Mouse (Mus musculus) T-helper 1 cell (primary cell): Measurements from ENCODE around the gene Msh4.

Experiments
- in situ Hi-C: fragments of 300-600 bp; cut with MboI, MseI; formaldehyde crosslinking; loops from one replicate; pipeline ENCODE4 v1.15.1; 2025; ENCODE audit warnings: high pct_unique_total_duplicates

Gene Msh4

DNA sequence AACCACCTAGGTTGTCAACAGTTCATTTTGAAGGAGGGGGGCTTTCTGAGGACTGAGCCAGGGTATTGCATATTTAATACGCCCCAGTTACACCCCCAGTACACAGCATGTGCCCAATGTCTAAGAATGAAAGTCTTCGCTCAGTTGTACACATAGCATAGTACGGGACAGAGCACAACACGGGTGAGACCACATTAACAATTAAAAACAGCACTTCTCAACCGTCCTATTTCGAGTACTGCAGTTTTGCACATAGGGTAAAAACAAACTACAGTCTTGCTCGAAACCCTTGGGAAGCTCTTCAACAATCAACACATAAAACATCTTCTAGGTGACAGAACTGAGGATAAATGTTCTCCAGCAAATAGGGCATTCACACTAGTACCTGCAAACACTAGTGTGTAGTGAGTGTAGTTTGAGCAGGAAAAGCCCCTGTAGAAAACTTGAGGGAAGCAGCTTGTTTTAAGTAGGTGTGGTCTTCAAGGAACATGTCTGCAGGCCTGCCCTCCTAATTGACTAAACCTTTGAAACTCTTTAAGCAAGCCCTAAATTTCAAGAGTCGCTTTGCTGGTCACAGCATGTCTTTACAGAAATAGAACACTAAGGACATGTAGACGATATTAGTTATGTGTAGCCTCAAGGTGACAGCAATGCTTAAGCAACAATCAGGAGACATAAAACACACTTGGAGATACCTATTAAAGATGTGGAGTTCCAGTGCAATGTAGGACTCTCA is at the start of gene Msh4:
TSS of gene Msh4 (minus strand) at position 3 of the 736 bp plus-strand sequence.
- in situ Hi-C loops: no loop called here

DNA sequence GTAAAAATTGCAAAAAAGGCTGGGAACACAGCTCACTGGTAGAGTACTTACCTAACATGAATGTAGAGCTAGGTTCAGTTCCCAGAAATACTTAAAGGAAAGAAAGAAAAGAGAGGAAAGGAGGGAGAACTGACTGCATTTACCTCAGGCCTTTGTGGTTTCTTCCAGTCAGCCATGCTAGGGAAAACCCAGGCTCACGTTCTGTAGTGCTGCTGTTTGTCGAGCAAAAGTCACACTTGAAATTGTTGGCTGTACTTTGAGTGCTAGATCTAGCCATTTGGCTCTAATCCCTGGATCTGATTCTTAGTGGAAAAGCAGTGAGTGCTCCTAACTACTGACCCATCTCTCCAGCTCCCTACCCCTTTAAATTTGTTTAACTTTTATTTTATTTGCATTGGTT is 42.2 kb upstream of the Msh4 start:
- in situ Hi-C loops: no loop called here

DNA sequence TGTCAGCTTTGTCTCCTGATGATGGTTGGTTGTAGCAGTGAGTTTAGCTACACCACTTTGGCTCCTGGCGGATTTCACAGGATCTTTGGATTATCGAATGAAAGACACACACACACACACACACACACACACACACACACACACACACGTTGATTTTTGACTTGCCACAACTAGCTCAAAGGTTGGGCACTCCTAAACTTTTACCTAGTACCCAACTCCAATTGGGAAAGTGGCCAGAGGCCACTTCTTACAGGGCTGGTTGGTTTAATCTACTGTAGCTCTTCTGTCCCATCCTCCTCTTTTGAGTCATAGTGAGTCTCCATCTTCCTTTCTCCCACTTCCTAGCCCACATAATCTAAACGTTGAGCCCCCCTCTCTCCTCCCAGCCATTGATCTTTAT is 41.3 kb upstream of the Msh4 start:
- in situ Hi-C loops: no loop called here

DNA sequence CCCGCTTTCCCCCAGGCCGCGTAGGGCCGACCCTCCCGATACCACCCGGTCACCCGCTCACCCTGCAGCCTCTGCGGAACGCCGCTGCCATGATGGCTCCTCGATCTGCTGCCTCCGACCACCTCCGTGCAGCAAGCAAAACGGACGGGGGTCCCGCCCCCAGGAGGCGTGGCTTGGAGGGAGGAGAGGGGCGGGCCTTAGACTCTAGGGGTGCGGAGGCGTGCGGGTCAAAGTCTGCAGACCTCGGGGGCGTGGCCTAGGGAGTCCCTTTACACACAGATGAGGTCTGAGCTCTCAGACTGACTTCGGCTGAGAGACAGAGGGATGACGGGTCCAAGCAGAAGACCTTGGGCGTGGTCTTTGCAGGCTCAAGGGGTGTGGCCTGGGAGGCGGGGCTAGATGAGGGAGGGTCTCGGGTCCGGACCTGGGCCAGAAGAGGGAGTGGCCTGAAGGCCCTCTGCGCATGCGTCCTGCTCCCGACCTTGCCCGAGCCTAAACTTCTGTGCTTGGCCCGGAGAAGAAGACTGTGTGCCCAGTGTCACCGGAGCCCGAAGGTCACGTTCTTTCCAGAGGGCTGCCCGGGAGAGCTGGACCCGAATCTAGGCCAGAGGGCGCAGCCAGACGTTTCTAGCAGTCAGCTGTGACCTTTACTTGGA is 38.5 kb upstream of the Msh4 start, which contains the start of gene Acadm:
TSS of gene Acadm (minus strand) at position 298 of the 656 bp plus-strand sequence.
- in situ Hi-C loops: no loop called here

DNA sequence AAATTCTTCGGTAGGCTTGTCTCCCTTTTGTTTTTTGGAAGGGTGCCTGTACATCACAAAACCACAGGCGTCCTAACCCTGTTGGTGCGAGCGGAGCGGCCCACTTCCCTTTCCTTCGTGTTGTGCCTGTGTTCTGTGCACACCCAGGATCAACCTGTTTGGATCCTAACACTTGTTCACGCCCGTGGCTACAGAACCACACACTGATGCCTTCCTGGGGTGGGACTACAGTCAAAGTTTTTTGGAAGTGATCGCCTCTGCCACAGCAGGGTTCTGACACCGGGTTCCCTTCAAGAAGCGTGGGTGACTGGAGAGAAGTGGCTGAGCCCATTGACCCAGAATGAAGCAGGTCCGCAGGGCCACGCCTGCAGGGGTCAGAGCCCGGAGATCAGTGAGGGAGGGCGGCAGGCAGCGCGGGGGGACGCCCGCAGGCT is 38.0 kb upstream of the Msh4 start:
- in situ Hi-C loops: no loop called here

DNA sequence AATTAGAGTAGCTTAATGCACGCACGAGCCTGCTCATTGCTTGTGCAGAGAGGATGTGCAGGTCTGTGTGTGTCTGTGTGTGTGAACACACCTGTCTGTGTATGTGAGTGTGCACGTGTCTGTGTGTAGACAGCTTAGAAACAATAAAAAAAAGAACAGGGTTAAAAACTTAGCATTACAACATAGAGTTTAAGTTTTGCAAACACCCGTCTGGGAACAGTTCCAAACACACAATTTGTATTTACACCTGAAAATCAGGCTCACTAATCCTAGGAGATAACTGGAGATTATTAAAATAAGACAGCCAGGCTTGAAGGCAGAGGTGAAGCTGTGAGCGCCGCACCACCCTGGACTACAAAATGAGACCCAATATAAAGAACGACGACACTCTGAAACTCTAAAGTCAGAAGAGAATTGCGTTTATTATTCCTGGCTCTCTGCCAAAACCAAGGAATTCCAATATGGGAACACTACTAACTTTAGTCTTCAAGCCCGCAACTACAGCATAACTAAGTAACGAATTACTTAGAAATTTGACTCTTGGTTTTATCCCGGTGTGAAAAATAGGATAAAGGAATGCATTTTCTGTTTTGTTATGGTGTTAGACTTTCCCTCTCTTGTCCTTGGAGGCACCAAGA is 37.2 kb upstream of the Msh4 start:
- in situ Hi-C loops: no loop called here

DNA sequence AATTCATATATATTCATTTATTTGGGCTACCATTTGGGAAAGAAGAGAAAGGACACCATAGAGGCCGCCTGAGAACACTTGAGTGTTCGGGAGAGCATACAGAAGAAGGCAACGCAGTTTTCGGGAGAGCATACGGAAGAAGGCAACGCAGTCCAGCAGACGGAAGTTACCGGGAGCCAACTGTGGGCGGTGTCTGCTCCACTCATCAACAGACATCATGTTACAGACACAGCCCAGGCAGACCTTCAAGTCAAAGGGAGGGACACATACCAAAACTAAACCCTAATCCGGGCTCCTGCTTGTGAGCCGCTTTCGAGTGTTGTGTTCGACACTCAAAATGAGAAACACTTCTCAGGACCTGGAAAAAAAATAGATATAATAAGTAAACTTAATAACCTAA is 35.7 kb upstream of the Msh4 start:
- in situ Hi-C loops: no loop called here

DNA sequence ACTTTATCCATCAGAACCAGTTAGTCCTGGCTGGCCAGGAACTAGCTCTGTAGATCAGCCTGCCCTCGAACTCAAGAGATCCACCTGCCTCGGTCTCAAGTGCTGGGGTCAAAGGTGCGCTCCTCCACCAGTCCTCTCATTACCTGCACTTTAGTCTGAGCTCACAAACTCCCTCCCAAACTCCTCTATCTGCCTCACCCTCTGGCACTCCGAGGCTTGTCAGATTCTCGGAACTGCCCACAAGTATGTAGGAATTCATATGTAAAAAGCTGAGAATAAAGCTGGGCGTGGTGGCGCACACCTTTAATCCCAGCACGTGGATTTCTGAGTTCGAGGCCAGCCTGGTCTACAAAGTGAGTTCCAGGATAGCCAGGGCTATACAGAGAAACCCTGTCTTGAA is 34.5 kb upstream of the Msh4 start:
- in situ Hi-C loops: no loop called here

DNA sequence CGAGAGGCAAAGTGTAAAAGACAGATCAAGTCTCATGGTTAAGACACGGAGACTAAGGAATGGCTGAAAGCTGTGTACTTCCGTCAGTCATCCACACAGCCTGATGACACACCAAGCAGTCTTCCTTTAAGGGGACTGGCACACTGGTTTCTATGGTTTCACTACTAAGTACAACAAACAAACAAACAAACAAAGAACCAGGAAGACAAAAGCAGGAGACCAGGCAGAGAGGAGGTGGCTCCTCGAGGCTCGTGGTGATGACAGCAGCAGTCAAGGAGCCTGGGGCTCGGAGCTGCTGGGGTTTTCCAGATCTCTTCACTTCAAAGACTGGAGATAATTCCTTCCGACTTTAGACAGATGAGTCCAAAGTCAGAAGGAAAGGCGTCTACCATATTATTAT is 34.1 kb upstream of the Msh4 start:
- in situ Hi-C loops: no loop called here

DNA sequence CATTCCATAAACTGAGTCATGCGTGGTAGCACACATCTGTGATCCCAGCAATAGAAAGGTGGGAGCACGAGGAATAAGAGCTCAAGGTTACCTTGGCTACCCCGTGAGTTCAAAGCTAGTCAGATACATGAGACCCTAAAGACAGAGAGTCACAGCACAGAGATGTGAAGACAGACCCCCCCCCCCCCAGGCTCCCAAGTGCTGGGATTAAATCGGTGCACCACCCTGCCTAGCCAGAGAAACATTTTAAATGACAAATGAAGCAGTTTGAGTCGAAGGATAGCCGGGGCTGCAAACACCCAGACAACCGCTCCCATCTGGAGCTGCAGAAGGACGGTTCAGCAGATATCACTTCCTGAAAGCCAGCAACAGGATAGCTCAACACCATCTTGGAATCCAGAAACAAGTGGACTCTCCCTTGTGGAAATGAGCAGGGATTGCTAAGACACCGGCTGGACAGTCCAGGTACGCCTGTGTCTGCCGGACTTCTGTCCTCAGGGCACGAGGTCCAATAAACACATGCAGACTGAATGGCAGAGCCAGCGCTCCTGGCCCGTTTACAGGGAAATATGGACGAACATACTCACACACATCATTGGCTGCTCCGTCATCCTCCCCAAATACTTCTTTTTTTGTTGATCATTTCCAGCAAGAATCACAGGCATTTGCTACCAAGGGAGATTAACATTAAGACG is 31.3 kb upstream of the Msh4 start:
- in situ Hi-C loops: no loop called here

DNA sequence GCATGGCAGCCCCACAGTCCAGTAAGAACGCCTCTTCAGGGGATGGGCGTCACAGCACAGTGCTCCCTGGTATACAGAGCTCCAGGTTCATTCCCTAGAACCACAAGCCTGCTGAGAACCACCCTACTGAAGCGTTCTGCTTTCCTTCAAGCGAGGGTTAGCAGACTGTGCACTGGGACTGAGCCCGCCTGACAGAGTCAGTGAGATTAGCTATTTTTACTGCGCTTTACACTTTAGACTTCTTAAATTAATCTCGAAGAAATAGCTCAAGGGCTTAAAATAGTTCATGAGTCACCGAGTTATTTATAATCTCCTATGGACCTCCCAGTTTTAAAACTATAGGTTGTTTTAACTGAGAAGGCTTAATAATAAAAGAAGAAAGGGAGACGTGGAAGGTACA is 29.9 kb upstream of the Msh4 start:
- in situ Hi-C loops: no loop called here

DNA sequence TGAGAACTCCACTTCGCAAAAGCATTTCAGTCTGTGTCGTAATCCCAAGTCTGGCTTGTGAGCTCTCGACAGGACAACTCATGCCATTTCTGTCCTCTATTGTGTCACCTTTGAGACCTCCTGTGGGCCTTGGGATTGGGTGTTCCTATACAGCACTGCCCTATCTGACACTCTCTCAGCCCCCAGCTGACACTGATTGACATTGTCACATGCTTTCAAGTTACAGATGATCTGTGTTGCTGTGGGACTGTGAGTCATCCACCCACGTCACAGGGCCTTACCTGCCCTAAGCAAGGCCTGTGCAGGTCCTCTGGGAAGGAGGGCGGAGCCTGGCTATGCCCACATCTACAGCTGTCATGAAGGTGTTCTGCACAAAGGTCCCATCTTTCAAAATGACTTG is 26.5 kb upstream of the Msh4 start:
- in situ Hi-C loops: no loop called here

DNA sequence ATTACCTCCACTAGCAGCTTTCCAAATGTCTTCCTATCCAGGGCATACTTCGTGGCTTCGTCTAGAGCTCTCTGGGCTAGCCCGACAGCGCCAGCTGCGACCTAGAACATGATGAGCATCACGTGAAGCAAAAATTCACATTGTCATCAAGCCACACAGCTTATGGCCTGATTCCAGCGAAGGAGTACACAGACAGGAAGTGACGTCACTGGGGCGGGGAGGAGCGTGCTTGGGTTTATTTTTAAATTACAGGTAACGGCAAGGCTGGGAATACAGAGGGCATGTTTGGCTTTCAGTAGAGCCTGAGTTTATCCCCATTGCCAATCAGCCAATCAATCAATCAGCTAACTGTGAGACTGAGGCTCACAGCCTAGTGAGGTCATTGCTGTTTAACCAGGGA is 23.6 kb upstream of the Msh4 start:
- in situ Hi-C loops: no loop called here

DNA sequence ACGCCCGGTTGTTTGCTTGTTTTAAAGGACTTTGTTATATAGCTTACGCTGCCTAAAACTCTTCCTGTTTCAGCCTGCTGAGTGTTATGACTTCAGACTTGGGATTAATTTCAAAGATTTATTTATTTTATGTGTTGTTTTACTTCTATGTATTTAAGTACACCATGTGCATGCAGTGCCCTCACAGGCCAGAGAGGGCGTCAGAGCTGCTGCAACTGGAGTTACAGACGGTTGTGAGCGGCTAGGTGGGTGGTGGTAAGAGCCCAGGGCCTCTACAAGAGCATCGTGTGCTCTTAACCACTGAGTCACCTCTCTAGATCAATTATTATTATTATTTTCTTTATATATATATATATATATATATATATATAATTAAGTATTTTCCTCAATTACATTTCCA is 20.4 kb upstream of the Msh4 start:
- in situ Hi-C loops: no loop called here

DNA sequence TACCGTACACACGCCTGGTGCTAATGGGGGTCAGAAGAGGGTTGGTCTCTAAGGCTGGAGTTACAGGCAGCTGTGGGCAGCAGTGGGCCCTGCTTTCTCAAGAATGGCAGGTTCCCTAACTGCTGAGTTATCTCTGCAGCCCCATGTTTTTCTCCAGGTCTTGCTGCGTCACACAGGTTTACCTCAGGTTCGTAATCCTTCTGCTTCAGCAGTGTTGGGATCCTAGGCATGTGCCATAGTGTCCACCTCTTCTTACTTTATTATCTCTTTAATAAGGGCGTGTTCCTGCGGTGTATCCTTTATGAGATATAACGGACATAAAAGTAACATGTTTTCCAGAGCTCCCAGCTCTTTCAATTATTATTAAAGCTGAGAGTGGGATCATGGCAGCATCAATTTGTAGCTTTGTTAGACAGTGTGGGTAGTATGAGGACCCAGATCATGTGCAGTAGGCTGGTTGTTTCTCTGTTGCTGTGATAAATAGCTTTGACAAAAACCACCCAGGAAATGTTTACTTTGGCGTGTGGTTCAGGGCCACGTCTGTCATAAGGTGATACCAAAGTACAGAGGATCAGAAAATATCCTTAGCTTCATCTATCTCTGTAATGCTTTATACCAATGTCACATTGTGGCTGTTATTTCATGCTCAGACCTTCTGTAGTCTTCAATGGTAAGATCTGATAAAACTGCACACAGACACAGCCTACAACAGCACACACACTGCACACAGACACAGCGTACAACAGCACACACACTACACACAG is 15.4 kb upstream of the Msh4 start:
- in situ Hi-C loops: no loop called here

DNA sequence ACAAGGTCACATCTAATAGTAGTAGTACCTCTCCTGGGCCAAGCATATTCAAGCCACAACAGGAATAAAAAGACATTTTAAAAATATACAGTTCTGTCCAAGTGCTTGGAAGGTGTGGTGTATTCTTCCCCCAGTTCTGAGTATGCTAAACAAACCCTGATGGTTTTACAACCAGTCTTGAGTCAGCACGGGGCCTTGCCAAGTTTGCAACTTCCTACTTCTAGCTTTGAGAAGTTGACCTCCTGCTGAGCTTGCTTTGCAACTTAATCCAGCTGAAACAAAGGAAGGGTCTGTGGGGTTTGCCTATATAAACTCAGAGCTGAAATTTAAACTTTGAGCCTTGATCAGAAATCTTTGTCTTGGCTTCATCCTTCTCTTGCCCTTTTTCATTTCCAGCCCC is 11.3 kb upstream of the Msh4 start:
- in situ Hi-C loops: loop anchor here (10.0 kb wide), 1 partner anchor 1702 kb away; the partner anchor contains the start of genes Dnajb4 and Fubp1

DNA sequence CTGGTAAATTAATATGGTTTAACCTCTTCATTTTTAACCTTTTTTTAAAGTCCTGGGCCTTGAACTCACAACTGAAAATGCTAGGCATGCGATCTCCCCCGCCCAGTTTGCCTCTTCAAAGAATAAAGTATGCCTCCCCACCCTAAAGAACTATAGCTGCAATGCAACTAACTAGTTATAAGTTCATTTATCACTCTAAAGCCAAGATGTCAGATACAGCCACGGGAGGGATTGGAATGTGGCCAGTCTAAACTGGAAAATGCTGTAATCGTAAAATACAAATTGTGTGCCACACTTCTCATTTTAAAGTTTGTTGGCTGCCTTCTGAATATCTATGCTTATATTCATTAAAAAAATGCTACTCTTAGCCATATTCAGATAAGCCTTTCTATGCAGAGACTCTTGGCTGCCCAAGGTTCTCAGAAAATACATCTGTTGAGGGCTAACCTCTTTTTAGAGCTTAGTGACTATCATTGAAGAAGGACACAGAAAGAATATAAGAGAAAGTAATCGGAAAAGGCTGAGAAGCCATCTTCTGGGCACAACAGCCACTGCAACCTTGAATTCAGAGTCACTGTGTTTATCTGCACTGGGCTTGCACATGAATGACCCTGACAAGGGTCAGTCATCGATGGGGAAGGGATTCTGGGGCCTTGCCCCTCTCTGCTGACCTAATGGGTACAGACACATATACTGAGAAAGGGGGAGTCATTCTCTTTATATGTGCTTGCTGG is 7.7 kb upstream of the Msh4 start:
- in situ Hi-C loops: loop anchor here (10.0 kb wide), 1 partner anchor 1699 kb away; the partner anchor contains the start of genes Dnajb4 and Fubp1

DNA sequence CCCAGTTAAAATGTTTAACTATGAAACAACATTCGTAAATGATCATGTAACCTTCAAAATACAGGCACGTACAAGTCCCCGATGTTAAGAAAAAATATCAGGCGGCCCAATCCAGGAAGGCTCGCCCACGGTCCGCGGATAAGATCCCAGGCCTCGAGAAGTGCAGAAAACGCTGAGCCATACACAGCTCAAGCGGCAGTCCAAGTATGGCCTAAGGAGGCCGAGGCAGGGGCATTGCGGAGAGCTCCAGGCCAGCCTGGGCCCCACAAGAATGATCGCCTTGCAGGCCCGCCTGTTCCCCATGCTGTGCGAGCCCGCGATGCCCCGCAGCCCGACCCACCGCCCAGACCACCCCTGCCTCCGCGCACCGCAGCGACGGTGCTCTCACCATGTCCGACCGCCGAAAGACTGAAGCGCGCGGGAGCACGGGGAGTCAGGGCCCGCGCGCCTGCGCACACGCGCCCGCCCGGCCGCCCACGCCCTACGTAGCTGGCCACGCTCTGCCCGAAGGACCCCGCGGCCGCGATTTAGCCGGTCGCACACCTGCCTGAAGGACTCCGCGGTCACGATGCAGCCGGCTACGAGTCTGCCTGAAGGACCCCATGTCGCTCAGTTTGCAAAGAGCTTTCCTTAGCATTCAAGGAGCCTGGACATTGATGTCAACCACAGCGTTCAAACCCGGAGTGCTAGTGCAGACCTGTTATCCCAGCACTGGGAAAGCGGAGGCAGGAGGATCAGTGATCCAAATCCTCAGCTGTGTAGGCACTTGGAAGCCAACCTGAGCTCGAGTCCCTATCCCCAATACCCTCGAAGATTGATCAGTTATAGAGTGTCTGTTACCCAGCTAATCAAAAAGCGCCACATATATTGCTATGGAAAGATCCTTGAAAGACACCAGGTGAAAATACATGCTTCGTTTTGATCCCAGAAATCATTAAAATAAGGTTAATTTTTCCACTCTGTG is 6.9 kb upstream of the Msh4 start, which contains the start of gene Rabggtb:
TSS of gene Rabggtb (minus strand) at position 464 of the 964 bp plus-strand sequence.
- in situ Hi-C loops: loop anchor here (10.0 kb wide), 1 partner anchor 1698 kb away; the partner anchor contains the start of genes Dnajb4 and Fubp1

DNA sequence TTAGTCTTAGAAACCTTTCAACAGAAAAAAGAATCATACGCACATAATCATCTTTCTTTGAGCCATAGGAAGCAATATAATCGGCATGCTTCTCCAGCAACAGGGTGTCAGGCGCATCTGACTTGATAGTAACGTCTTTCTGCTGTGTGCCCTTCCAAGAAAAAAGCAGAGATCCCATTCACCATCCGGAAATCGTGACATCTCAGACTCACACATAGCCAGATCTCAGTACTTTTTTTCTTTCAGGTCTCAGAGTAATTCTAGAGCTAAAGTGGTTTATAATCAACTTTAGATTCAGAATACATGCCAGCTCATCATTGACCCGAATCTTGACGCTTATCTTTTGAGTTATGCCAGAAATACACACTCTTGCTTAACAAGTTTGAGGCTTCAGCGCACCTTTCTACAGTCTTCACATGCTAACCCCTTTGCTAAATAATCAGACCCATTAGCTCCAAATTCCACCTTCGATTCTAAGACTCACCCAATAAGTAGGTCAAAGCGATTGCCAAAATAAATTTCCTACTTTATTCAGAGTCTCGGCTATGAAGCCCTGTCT is 6.0 kb upstream of the Msh4 start:
- in situ Hi-C loops: loop anchor here (10.0 kb wide), 1 partner anchor 1697 kb away; the partner anchor contains the start of genes Dnajb4 and Fubp1
